Mouse (Mus musculus) ovary, postnatal 10 days (tissue): ENCODE data around the gene Hoxb1.

Experiments used
- DNase-seq: peaks from one replicate; pipeline ENCODE4 v3.0.0; 2022; ENCODE audit warnings: low spot score

Hoxb1 gene

DNA sequence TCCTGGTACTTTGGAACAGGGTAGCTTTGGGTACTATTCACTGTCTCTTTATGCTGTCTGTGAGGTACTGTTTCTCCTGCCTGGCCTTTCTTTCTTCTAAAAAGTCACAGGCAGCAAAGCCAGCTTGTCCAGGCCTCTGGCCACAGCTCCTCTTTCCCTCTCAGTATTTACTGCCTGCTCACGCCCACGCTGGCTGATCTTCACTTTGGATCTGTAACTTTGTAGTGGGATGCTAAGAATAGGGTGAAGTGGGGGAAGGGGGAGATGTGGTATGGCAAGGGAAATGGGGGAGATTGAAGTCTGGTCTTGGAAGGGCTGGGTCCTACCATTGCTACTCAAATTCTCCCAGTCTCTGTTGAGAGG, 31.6 kb upstream of the Hoxb1 start:
- no peak for DNase-seq

DNA sequence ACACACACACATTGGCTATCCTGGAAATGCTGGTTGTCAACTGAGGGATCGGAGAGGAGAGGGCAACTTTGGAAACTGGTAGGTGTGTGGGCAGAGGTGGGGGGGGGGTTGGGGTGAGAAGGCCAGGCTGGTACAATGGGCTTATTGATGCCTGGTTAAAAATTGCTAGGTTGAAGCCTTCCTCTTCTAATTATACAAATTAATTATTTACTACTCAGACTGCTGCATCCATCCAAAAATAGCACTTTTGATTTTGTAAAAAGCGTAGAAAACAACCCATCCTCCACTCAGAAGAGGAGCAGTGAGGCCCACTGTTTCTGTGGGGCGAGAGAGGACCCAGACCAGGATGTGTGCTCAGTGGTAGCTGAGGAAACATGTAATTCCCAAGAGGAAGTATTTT, 30.6 kb upstream of the Hoxb1 start:
- DNase-seq, result no peak

- no peak for DNase-seq
These were observed 29.0 kb upstream of the Hoxb1 start for GRCm38 (mm10) chr11:96336597-96336996.

DNA sequence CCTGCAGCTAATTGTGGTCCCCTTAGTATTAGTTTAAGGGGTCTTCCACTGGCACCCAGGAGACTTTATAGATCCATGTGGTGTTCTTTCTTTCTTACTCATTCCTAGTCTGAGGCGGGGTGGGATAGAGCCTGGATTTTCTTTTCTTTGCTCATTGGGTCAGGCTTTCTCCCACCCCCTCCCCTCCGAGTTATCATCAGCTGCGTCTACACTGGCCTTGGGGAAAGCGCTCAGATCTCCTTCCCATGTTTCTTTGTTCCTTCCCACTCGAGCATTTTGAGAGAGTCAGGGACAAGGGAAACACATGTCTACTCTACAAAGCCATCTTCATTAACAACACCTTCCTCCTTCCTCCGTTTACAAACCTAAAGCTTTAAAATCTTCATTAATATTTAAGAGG, 28.5 kb upstream of the Hoxb1 start:
- no peak for DNase-seq

DNA sequence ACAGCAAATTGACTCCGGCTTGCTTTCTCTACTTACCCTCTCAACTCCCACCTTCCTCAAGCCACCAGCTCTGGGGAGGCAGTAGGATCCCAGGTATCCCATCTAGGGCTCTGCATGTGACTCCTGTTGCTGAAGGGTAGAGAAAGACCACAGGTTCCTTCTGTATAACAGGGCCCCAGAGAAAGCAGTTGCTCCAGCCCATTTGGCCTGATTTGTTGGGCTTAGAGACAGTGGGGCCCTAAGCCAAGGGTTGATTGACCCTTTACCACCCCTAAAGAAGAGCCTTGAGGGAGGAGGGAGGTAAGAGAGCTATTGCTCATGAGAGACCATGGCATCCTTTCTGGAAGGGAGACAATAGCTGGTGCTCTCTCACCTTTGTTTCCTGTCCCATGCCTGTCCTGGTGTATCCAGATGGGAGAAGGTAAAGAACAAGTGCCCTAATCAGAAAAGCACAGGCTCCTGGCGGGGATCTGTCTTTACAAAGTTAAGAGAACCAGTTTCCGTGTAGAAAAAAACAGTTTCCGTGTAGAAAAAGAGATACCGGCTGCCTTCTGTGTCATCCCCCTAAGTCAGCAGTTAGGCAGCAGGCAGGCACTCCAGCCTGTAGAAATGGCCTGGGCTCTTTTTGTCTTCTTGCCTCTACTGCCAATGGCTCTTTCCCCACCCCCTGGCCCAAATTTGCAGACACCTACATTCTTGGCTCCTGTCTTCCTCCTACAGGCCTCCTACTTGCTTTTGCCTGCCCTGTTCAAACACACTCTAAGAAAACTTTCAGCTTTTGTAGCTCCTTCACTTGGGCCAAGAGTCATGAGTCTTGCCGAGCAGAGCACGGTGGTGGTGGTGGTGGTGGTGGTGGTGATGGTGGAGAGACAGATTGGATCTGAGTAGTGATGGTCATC, 26.3 kb upstream of the Hoxb1 start:
- no peak for DNase-seq

GRCm38 (mm10) chr11:96340698-96341365, 24.7 kb upstream of the Hoxb1 start:
- DNase-seq, result no peak

DNA sequence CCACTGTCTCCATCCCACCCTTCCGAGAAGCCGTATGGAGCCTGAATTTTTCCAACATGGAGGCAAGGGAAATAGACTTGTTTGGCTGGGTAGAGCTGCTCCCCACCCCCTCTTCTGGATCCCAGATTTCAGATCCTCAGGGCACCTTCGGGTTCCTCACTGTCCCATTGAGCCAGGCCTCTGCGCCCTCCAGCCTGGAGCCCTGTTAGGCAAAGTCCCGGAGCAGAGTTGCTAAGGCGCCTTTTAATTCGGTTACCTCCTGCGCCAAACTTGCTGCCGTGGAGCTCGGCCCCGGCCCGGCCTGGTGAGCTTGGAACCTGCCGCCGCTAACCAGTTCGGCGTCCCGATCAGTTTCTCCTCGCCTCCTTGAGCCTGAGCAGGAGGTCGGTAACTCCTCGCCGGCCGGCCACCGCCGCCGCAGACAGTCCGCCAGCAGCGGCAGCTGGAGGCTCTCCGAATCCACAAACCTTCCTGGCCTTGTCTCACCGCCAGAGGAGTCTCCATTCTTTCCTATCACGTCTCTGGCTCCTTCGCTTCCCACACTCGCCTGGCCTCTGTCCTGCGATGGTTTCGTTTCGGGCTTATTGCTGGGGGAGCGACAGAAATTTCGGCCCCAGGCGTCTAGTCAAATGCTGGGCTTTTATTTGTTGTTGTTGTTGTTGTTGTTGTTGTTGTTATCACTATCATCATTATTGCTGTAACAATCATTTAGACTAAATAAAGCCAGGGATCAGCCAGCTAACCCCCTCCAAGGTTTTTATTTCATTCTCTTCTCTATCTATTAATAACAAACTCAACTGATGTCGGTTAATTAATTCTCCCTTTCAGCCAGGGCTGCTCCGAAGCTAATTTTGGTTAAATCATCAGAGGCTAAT, 23.6 kb upstream of the Hoxb1 start:
- DNase-seq, result no peak

DNA sequence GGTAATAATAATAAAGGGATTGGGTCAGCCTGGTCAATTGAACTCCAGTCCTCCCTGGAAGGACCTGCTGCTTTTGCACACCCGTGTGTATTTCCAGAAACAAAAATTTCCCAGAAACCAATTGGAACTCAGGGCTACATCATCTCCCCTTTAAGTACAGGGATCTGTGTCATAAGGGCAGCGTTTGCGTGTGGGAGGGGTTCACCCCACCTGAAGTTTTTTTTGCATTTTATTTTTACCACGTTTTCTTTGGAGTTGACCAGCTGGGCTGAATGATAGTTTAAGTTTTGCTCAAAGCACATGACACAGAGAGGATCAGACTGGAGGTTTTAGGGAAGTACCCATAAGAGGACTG, 23.0 kb upstream of the Hoxb1 start:
- DNase-seq, result no peak

- DNase-seq, result no peak
These were observed 22.3 kb upstream of the Hoxb1 start for GRCm38 (mm10) chr11:96343206-96343745.

DNA sequence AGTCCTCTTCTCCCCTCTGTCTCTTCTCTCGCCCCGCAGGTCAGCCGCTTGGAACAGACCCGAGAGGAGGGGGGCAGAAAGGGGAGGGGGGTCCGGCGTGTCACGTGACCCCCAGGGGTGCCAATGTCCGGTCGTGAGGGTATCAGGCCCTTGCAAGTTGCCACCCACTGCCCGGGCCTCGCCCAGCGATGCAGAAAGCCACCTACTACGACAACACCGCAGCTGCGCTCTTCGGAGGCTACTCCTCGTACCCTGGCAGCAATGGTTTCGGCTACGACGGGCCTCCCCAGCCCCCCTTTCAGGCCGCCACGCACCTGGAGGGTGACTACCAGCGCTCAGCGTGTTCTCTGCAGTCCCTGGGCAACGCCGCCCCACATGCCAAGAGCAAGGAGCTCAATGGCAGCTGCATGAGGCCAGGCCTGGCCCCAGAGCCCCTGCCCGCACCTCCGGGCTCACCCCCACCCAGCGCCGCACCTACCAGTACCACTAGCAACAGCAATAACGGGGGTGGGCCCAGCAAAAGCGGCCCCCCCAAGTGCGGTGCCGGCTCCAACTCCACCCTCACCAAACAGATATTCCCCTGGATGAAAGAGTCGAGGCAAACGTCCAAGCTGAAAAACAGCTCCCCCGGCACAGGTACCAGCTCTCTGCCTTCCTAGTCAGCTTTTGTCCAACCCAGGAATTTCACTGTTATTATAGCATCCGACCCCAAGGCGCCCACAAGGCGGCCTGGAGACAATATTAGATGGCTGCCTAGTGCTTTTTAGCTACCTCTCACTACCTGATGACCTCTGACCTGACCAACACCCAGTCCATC, 21.3 kb upstream of the Hoxb1 start:
- no peak for DNase-seq

DNA sequence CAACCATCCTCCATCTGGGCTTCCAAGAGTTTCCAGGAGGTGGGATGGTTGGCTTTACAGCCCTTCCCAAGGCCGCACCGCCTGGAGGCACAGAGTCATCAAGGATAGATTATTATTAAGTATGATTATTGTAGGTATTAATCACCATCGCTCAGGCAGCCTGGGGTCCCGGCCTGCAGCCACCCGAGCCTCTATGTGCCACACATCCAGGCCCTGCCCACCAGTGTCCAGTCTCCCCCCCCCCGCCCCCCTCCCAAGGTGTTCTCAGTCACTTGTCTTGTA, 20.7 kb upstream of the Hoxb1 start:
- DNase-seq, result no peak

DNA sequence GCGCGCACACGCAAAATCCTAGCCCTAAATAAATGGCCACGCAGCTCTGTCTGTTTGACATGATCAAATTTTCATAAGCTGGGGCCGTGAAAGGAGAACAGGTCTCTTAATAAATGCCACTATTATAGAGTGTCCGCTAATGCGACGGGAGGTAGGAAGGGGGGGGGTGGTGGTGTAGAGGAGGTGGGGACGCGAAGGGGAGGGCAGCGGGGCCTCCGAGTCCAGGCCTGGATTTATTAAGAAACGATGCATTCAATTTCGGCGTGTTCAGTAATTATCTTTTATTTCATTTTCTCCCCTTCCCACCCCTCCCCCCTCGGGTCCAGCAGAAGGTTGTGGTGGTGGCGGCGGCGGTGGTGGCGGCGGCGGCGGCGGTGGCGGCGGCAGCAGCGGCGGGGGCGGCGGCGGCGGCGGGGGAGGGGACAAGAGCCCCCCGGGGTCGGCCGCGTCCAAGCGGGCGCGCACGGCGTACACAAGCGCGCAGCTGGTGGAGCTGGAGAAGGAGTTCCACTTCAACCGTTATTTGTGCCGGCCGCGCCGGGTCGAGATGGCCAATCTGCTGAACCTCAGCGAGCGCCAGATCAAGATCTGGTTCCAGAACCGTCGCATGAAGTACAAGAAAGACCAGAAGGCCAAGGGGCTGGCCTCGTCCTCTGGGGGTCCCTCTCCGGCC, 20.2 kb upstream of the Hoxb1 start:
- no peak for DNase-seq

- no peak for DNase-seq
These were observed 19.4 kb upstream of the Hoxb1 start for GRCm38 (mm10) chr11:96345893-96346806.

GRCm38 (mm10) chr11:96346916-96347520, 18.5 kb upstream of the Hoxb1 start:
- no peak for DNase-seq

GRCm38 (mm10) chr11:96347717-96348116, 17.8 kb upstream of the Hoxb1 start:
- DNase-seq, result no peak

DNA sequence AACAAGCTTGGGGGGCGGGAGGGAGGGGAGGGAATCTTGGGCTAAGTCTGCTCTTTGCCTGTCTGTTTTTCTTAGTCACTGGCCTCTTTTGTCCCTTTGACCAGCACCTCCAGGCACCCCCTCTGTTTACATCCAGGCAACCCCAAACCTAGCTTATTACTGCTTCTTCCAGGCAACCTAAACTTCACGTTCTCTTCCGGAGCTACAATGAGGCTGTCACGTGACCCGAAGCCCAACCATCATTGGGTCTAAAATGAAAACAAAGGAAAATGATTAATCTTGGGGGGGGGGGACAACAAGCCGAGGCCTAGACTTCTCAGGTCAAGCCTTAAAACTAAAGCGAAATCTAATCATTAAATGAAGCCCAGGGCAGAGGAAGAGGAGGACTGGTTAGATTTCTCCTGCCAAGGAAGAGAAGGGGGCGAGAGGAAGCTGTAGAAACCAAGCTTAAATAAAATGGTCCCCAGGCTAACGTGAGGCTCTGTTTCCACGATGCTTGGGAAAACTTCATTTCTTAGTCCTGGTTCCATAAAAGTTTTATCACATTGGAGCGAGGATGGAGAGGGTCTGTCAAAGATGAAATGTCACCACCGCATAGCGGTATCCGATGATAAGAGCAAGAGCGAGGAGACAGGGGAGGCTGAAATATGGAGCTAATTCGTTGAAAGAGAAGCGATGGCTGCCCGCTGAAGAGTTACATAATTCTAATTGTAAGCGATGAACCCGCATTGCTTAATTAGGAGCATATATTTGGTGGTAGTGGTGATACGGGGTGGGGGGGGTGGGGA, 17.2 kb upstream of the Hoxb1 start:
- no peak for DNase-seq

GRCm38 (mm10) chr11:96348988-96349387, 16.6 kb upstream of the Hoxb1 start:
- no peak for DNase-seq

DNA sequence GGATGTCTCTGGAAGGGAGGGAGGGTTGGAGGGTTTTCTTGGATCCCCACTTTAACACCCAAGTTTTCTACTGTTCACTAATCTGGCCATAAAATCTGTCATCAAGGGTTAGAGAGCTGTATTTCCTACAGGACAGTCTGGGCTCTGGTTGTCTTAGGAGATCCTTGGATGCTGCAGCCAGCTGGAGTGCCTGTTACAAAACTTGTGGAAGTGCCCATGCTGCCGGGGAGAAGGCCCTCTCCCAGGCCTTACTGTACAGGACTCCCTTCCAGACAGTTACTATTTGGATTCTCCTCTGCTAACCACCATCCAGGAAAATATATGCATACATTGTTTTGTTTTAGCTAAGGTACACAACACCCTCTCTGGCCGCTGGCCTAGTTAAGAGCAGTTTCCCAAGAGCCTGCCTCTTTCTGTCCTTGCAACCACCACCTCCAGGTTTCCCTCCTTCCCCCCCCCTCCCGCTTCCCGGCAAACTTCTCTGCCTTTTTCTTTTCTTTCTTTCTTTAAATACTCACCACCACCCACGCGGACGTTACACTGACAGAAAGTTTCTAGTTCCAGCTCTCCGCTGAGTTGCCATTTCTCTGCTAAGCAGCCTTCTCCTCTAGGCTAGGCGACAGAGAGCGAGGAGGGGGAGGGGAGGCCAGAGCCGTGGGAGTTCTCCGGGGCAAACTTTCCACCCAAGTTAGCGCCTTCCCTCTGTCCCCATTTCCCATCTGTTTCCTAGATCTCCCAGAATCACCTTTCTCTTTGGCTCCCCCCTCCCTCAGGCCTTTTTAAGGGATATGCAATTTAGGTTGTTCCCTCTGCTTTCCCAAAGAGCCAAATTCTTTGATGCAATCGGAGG, 15.8 kb upstream of the Hoxb1 start:
- no peak for DNase-seq
